In genomic region chr1:137428110-137428509, GRCm38 (mm10) we compare ENCODE assay signal across 22 mouse cellular contexts.
A peak's percentile ranks its signal among the peaks of the same experiment; 100 is the strongest.
DNase-seq lines count a peak whose midpoint lies in the region; ATAC-seq and TF ChIP-seq lines count a peak whose summit lies in the region.
"Had no signal": no experiment of that assay in that cellular context is flagged by ENCODE, and none has a peak within 500 bp of the region (broad histone marks: within the 10 kb centered on the region; RNA-seq: fewer than 3 reads in every experiment).

No protein-coding gene starts in this region.

- no peak overlapping the region for H3K4me3 ChIP-seq in left cerebral cortex, adult 2 months
- H3K4me3 ChIP-seq: embryonic facial prominence, embryonic 13.5 days; hindbrain, embryonic 15.5 days; limb, embryonic 12.5 days; midbrain, embryonic 12.5 days had no signal

- DNase-seq in frontal cortex, adult 2 months (ENCODE audit: extremely low spot score in 1 of 2, low spot score in 1 of 2), result peak; percentile 33 to 55
- DNase-seq in frontal cortex, postnatal 25 days (ENCODE audit: low spot score in 2 of 2), result no peak
- peak; percentile 18 to 20 for DNase-seq in left cerebral cortex, adult 9 months (ENCODE audit: low spot score in 2 of 2)
- no peak for DNase-seq in left cerebral cortex, adult 2 months (ENCODE audit: extremely low spot score in 1 of 2, low spot score in 2 of 2)
- peak; percentile 7 to 19 for DNase-seq in right cerebral cortex, adult 2 months (ENCODE audit: low spot score in 2 of 2)
- no peak for DNase-seq in right cerebral cortex, postnatal 10 days (ENCODE audit: low spot score in 2 of 2)
- DNase-seq: adrenal gland, postnatal 14 days; cerebellum, adult 8-10 months; cerebellum, postnatal 36 days; embryo, embryonic 11 days; kidney, adult 2 months; layer of hippocampus, postnatal 36 days; liver, postnatal 0 days had no signal

- intact Hi-C loops in left cerebral cortex, adult 2 months (cut with DNase I), result no loop called here

- no peak for ATAC-seq in megakaryocyte-erythroid progenitor cell, adult 5-6 weeks (replicated peaks; ENCODE audit: low FRiP score, low TSS enrichment, poor library complexity, severe bottlenecking)
- ATAC-seq: CD4-positive, CD25-positive, alpha-beta regulatory T cell, adult 4 months; forebrain, embryonic 14.5 days; liver, postnatal 0 days had no signal

- no peak for TF ChIP-seq CTCF in left cerebral cortex, adult 2 months (IDR thresholded peaks at IDR 0.05)

- no peak overlapping the region for H3K27ac ChIP-seq in left cerebral cortex, adult 2 months
- H3K27ac ChIP-seq: embryonic facial prominence, embryonic 13.5 days; hindbrain, embryonic 15.5 days; kidney, postnatal 0 days; limb, embryonic 12.5 days; midbrain, embryonic 12.5 days; stomach, postnatal 0 days had no signal

Comparison
In these comparisons a context has a peak if more than half of its experiments do, and no peak if none do; other contexts are left out.
1. DNase-seq: peak in frontal cortex, adult 2 months (2 of 2), left cerebral cortex, adult 9 months (2 of 2) and right cerebral cortex, adult 2 months (2 of 2); none in frontal cortex, postnatal 25 days (0 of 2), left cerebral cortex, adult 2 months (0 of 2) and right cerebral cortex, postnatal 10 days (0 of 2).